Mouse (Mus musculus): ENCODE results near the gene Dusp18.

DNA sequence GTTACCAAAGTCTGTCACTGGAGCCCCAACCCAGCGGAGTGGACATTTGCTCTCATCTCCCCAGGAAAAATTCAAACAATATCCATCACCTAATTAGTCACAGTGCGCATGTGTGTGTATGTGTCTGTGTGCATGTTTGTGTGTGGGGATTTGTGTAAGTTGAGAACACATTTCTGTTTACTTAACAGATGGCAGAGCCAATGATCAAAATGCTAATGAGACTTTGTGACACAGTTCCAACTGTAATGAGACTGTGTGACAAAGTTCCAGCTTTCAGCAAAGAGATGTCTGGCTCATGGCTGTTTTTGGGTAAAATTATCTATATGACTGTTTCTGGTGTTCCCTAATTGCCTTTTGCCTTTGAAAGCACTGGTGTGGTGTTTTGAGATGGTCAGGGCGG is 41.3 kb downstream of the Dusp18 start:
- no peak for TF ChIP-seq CTCF (IDR thresholded peaks at IDR 0.05; ENCODE audit: control insufficient read depth, insufficient read depth, insufficient read length)
- TF ChIP-seq MYOD1 (IDR thresholded peaks at IDR 0.05; ENCODE audit: control insufficient read depth, insufficient read length, low read depth): no peak
- TF ChIP-seq USF1 (IDR thresholded peaks at IDR 0.05; ENCODE audit: low read depth): no peak
- TF ChIP-seq CEBPB (IDR thresholded peaks at IDR 0.05; ENCODE audit: low read depth): no peak
- TF ChIP-seq MAX (IDR thresholded peaks at IDR 0.05): no peak
- no peak for TF ChIP-seq MYOG (IDR thresholded peaks at IDR 0.05; ENCODE audit: control insufficient read depth, extremely low read depth, insufficient read length)
